Mouse (Mus musculus): ENCODE data around the gene Phrf1.

DNA sequence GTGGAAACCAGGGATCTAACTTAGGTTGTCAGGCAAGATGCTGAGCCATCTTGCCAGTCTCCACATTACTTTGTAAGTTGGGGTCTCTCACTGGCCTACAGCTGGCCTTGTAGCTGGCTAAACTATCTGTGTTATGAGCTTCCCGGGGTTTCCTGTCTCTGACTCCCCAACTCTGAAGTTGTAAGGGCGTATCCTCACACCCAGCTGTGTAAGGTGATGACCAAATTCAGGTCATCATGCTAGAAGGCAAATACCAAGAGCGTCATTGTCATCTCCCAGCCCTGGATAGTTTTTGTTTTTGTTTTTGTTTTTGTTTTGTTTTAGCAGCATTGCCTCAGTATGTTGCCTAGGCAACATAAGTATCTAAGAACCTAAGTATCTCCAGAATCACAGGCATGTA lies 42.0 kb downstream of the Phrf1 start:
- no peak for TF ChIP-seq GATA1 (IDR thresholded peaks at IDR 0.05; ENCODE audit: borderline replicate concordance, low read length)
- TF ChIP-seq FLI1 (IDR thresholded peaks at IDR 0.05; ENCODE audit: low read length), result no peak
